Mouse (Mus musculus) testis, postnatal 10 days (tissue): ENCODE results near the gene Bak1.

Experiments
- DNase-seq: peaks from one replicate; pipeline ENCODE4 v3.0.0; 2021; ENCODE audit warnings: low spot score

Bak1 gene

DNA sequence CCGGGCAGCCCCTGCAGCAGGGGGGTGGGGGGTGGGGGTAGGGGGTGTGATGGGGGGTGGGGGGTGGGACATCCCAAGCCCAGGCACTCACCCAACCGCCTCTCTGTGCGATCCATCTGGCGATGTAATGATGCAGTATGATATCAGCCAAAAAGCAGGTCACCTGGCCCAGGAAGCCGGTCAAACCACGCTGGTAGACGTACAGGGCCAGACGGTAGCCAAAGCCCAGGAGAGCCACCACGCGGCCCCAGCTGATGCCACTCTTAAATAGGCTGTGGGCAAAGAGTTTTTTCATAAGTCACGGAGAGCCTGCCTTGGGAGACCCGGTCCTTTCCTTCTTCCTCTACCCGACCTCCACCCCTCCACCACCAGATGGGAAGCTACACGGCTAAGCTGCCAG is 7.7 kb downstream of the Bak1 start:
- DNase-seq = no peak

DNA sequence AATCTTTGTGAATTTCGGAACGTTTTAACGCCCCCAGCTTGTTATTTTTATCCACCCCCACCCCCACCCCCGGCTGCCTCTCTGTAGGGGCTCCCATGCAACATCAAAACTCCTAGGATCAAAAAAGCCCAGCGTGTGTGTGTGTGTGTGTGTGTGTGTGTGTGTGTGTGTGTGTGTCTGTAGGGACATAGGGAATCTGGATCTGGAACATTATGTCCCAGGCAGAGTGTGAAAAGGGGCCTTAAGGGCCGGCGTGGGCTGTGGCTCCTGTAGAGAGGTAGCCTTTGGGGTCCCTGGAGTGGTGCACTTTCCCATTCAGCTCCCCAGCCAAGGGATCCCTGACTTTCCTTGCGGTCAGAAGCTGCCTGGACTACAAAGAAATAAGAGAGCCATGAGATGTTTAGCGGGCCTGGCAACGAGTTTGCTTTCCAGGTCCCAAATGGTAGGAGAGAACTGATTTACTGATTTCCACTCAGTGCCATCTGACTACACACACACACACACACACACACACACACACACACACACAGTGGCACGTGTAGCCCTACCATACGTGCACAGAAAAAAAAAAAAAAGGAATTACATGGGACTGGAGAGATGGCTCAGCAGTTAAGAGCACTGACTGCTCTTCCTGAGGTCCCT is 10.1 kb downstream of the Bak1 start:
- peak; percentile 68 for DNase-seq

DNA sequence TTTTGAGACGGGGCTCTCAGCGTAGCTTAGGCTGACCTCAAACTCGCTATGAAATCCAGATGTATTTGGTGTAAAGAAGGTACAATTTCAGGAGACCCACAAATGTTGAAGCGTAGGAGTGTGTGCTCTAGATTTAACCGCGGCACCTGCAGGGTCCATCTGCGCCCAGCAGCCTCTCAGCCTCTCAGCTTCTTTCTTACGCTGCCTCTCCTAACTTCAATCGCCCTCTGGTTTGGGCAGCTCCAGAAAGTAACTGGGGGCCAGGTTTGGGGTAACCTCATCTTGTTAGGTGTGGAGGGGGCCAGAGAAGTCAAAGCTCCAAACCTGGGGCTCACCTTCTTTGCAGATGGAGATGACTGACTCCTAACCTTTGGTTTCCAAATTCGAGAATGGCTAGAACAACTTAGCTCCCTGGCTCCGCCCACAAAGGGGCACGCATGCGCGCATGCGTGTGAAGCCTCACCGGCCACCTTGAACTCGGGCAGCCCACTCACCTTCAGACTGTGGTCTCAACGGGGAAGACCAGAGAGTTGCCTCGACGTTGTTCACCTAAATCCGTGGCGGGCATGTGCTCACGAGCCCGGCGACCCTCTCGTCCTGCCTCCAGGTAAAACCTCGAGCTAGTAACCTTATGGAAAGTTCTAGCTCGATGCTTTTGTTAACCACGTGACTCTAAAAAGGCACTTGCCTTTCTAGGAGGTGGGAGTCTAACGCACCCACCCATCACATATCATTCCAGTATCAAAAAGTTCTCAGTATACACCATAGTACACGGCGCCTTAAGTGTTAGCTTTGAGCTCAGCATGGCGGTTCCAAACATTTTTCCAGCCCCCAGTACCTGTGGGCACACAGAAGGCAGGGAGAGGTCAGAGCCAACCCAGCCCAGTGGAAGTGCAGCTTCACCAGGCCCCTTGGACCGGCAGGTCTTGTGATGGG is 11.0 kb downstream of the Bak1 start:
- DNase-seq = peak; percentile 95

DNA sequence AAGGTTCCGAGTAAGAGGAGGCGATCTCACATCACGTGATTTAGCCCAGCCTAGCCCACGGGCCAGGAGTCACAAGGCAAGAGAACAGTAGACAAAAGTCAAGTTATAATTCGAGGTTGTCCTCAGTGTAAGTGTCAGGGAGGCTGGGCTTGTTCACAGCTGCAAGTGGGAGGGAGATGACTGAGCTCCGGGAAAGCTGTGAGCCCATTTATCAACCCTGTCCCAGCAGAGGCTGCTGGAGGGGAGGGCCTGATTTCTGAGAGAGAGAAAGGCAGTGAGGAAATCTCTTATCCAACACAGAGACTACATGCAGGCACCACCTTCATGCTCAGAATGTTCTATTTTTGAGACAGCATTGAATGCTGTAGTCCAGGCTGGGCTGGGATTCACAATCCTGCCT is 15.9 kb downstream of the Bak1 start:
- no peak for DNase-seq

DNA sequence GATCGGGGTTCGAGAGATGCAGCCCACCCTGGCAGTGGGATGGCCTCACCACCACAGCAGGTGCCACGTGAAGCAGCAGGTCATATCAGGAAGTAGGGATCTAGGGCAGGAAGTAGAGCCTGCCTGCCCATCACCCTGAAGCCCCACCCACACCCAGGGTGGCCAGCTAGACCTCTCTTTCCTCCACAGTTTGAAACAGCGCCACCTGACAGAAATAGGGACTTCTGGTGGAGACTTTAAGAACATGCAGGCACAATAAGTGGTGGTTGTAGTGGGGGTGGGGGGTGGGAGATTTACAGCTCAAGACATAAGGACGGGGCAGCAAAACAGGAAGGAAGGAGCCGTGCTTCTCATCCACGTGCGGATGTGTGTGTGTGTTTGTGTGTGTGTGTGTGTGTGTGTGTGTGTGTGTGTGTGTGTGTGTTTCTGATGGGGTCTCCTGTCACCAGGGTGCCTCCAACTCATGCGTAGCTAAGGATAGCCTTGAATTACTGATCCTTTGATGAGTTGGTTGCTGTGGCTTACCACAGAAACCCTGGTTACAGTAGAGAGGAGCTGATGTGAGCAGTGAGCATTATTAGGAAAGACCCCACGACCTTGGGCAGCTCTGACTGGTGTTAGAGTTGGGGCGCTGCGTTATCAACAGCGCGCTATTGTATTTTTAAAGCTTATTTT is 16.7 kb downstream of the Bak1 start:
- DNase-seq = no peak

DNA sequence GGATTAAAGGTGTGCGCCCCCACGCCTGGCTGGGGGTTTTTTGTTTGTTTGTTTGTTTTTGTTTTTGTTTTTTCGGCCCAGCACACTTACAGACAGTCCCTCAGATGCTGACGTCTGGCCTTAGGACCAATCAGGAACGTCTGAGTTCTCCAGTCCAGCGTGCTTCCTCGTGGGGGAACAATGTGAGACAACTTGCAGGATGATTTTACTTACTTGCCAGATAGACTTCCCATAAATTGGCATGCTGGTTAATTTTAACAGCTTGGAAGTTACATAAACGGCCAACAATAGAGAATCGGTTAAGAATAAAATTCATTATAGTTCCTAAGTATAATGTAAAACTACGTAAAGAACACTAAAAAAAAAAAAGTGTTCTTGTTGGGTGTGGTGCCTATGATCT is 17.6 kb downstream of the Bak1 start:
- no peak for DNase-seq

DNA sequence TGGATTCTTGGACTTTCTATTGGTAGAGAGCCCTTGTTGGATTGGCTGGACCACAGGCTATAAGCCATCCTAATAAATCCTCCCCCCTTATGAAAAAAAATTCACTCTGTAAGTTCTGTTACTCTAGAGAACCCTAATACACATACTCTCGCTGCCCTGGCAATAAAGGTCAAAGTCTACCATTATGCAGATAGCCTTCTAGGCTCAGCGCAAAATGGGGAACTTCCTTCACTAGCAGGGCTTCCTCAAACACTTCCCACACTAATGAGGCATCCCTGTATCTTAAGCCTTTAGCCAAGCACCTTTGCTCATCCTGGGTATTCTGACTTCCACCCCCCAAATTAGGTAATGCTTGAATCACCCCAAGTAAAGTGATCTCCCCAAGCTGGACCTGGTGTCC is 20.5 kb downstream of the Bak1 start:
- DNase-seq = no peak

DNA sequence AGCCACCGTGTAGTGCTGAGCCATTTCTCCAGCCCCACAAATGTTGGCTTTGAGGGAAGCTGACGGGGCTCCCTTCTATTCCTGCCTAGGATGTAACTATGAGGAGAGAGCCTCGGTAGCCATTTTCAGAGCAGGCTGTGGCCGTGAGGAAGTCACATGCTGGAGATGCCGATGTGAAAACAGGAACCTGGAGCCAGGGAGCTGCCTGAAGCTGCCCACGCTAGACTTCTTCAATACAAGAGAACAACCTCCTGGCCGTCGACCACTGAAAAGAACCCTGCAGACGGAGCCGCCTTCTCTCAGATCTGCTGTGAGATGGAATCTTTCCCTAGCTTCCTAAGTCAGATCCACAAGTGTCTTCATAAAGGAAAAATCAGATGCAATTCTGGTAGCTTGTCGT is 23.2 kb downstream of the Bak1 start:
- DNase-seq = no peak

DNA sequence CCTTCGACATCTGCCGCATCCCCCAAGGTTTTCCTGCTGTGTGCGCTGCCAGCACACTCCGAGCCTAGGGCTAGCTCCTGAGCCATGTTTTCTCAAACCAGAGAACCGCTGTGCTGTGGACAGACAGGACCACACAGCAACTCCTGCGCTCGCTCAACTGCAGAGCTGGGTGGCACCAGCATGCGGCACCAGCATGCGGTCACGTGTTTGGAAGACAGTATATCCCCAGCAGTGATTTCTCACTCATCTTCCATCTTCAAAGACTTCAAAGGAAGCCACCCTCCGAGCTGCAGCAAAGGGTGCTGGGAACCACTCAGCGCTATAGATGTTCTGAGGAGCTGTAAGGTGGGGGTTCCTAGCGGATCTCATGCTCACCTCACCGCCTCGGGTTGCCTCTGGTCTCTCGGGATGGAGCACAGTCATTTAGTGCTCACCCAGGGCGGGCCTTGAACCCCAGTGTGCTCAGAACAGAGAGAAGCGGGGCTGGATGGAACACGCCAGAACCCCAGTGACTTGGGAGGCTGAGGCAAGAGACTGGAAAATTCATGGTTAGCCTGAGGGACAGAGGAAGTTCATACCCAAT is 23.8 kb downstream of the Bak1 start:
- DNase-seq = no peak

DNA sequence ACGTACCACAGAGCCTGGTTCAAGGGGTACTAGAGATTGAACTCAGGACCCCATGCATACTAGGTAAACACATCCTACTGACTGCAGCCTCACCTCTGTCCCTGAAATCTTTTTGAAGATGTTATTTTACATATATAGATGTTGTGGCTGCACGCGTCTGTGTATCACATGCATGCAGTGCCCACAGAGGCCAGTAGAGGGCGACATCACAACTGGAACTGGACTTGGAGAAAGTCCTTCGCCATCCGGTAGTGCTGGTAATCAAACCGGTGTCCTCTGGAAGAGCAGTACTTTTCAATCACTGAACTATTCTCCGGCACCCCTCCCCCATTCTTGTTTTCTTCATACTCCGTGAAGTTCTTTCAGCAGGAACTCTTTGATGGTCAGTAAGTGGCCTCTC is 24.4 kb downstream of the Bak1 start:
- peak; percentile 89 for DNase-seq

DNA sequence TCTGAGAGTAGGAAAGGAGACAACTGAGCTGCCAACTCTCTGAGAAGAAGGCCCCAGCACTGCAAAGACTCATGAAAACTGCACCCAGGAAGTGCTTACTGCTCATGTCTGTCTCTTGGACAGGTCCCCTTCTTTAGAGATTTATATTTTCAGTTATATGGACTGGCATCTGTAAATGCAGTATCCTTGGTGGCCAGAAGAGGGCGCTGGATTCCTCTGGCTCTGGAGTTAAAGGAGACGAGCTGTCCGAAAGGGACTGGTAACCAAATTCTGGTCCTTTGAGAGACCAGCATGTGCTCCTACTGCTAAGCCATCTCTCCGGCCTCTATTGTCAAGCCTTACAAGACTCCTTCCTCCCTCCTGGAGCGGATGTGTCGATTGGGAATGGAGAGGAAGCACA is 26.9 kb downstream of the Bak1 start:
- peak; percentile 59 for DNase-seq

DNA sequence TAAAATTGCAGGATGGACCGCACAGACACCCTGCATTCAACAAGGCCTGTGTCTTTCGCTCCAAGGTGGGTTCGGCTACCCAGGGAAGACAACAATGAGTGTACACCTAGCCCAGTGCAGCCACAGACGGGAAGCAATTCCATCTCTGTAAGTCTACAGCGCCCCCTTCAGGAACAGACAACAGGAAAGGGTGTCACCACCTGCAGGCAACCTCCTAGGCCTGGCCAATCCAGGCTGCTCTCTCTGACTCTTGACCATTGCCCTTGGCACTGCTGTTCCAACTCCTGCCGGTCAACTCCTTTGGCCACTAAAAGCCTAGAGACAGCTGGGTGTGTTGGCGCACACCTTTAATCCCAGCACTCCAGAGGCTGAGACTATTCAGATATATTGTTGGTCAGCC is 27.7 kb downstream of the Bak1 start:
- DNase-seq = peak; percentile 57

DNA sequence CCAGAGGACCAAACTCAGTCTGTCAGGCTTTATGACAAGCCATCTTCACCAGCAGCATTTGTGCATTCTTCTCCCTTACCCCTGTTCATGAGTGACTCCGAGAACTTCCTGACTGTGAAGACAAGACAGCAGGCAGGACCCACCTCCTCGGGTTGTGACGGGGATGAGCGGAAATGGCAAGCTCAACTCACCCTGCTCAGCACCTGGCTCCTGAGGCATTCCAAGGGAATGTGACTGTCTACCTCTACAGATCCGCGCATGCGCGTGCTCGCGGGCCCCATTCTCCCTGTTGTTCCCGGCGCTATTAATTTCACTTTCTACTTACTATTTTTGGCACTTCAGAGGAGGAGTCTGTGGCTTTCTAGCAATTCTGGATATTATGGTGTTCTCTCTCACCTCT is 28.8 kb downstream of the Bak1 start:
- no peak for DNase-seq

DNA sequence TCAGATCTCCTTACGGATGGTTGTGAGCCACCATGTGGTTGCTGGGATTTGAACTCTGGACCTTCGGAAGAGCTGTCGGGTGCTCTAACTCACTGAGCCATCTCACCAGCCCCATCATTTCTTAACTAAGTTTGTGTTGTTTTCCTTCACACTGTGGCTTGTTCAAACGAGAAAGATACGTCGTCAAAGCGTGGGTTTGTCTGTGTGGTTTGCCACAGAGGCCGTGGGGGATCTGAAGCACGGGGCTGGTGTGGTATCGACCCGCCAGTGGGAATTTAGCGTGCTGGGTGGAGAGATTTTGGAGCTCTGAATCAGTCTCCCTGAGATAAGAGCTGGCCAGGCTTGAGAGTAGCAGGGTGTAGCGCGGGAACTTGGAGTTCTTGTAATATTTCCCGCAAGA is 30.5 kb downstream of the Bak1 start:
- no peak for DNase-seq

DNA sequence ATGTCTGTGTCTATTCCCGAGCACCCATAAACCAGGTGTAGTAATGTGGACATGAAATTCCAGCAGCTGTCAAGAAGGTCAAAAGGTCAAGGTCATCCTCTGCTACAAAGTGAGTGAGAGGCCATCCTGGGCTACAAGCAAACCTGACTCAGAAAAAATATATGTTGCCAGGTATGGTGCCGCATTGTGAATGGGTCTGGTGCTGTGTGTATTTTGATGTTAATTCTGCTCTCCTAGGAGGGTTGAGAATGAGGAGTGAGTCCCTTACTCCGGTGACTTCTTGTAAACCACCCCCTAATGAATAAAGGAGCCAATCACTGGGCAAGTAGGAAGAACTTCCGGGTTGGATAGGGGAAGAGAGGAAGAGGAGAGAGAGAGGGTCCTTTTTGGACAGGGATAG is 31.1 kb downstream of the Bak1 start:
- DNase-seq = no peak

DNA sequence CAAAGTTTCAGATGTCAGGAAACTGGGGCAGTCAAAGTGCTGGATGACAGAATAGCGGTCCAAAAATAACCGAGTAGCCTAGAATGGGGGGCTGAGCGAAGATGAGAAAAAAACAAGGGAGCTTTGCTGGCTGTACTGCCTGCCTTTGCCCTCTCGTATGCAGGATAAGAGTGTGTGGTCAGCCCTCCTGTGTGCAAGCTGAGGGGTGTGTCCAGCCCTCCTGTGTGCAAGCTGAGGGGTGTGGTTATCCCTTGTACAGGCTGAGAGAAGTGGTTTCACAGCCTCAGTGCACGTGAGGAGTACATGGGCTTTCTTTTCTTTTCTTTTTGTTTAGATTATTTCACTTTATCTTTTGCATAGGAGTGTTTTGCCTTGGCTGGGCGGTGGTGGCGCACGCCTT is 33.2 kb downstream of the Bak1 start:
- no peak for DNase-seq

DNA sequence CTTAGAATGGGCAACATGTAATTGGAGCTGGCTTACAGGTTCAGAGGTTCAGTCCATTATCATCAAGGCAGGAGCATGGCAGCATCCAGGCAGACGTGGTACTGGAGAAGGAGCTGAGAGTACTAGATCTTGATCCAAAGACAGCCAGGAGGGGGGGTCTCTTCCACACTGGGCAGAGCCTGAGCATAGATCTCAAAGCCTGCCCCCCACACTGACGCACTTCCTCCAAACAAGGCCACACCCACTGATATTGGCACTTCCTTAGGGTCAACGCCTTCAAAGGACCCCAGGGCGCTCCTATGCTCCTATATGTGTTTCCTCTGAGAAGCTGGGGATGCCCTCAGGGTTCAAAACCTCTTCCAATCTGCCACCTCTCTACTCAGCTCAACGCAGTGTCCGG is 33.8 kb downstream of the Bak1 start:
- DNase-seq = no peak

DNA sequence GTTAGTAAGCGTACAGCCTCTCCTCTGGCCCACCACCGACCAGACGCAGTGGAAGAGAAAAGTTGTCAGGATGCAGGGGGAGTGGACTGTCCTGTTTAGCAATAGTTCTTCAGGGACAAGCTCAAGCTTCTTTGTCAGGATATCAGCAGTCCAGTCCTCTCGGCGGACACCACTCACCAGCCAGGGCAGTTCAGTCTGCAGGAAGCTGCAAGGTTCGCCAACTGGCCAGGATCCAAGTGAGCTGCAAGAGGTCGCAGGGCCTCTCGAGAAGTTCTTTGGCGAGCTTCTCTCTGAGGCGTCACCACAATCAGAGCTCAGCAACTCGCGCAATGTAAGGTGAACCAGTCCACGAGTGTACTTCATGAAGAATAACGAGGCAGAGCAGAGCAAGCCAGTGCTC is 34.4 kb downstream of the Bak1 start:
- DNase-seq = peak; percentile 79

DNA sequence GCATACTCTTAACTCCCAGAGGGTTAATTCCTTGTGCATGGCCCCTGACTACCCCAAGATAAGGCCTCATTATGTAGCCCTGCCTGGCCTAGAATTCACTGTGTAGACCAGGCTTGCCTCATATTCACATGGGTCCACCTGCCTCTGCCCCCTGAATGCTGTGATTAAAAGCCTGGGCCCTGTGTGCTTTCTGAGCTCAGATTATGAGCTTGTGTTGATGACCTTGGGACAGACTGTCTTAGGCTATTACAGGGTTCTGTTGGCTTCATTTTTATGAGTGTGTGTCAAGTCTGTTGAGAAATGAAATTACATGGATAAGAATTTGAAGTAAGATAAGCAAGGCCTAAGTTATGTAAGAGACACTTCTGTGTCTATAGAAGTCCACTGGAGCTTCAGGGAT is 38.3 kb downstream of the Bak1 start:
- no peak for DNase-seq

DNA sequence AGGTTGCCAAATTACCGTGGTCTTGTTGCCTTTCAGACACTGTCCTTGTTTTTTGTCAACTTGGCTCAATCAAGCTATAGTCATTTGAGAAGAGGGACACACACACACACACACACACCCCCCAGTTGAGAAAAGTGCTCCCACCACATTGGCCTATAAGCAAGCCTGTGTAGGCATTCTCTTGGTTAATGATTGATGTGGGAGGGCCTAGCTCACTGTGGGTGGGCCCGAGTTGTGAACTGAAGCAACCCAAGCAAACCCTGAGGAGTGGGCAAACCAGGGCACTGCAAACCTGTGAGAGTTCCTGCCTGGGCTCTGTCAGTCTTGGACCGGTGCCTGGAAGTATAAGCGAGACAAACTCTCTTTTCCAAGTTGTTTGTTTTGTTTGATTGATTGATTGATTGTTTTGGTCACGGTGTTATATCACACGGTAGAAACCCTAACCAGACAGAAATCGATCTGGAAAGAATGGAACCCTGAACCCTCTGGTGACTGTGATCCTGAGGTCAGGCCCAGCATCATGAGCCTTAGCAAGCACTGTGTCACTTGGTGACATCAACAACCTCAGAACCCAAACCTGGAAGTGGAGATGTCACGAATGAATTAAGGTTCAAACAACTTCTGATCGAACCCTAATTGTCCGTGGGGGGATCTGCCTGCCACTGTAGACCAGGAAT is 43.2 kb downstream of the Bak1 start:
- no peak for DNase-seq

DNA sequence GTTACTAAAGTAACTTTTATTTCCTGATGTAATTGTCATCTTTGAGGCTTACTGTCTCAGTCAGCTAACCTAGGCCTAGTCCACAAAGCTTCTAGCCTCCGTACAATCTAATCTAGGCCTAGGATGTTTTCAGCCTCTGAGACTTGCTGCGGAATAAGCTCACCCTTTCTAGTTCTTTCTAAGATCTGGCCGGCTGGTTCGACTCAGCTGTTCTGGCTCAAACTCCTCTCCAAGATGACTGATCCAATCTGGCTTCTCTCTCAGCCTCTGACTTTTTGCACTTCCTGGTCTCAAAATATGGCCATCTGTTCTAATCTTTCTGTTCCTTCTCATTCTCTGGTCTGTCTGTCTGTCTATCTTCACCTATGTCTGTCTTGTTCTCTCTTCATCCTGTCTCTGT is 45.4 kb downstream of the Bak1 start:
- DNase-seq = no peak

DNA sequence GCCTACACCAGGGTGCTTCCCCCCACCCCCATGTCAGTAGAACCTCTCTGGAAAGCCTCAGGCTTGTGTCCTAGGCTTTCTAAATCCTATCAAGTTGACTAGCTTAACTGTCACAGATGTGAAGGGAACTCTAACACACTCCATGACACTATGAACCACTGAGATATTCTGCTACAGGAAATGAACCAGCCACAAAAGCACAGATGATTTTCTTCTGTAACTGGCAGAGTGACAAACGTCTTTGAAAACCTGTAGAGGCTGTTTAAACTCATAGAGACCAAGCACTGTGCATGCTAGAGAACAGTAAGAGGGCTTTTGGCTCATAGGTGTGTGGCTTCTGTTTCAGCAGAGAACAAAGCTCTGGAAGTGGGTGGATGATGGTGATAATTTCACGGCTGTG is 47.8 kb downstream of the Bak1 start:
- DNase-seq = no peak
